Mouse (Mus musculus): ENCODE results near the gene Pde6g. TPM values are rescaled to one million over a fixed set of nuclear protein-coding genes. Genes with fewer than 3 reads are reported as not detected.
A peak's percentile ranks its signal among the peaks of the same experiment; 100 is the strongest.

Pde6g gene
- total and polyA plus RNA-seq, 2 experiments from 2014 or later, result 0.18 to 0.33 TPM

GRCm38 (mm10) chr11:120472052-120472451, 18.8 kb upstream of the Pde6g start:
- Histone ChIP-seq H3K4me2 (ENCODE audit: low read depth) (no peak overlapping the region), H3K36me3 (ENCODE audit: insufficient read depth) (peaks cover 68% of the 10 kb centered on the region)

GRCm38 (mm10) chr11:120467736-120468092, 14.4 kb upstream of the Pde6g start:
- H3K27me3 ChIP-seq (ENCODE audit: insufficient read depth, low read length), result no peaks in the 10 kb centered on the region
- ATAC-seq (no peak), DNase-seq (no peak)
- H3K9me3 ChIP-seq (ENCODE audit: low read length), result no peaks in the 10 kb centered on the region
- H3K27ac ChIP-seq (ENCODE audit: low read depth, low read length), result peak overlapping the region; percentile 69
- peaks cover 50% of the 10 kb centered on the region for H3K36me3 ChIP-seq (ENCODE audit: insufficient read depth)
- peak overlapping the region; percentile 93 for H3K4me3 ChIP-seq (ENCODE audit: low read depth, low read length)
- H3K4me2 ChIP-seq (ENCODE audit: low read depth), result peak overlapping the region; percentile 86
- TF ChIP-seq CTCF (IDR thresholded peaks at IDR 0.05; ENCODE audit: low read depth), result no peak
- H3K4me1 ChIP-seq (ENCODE audit: insufficient read depth), result peaks cover 15% of the 10 kb centered on the region
- WGBS, result 2% methylated on average over 33 of the region's 33 CpGs
- peak overlapping the region; percentile 78 for H3K9ac ChIP-seq

More at GRCm38 (mm10) chr11:120472052-120472451, 18.8 kb upstream of the Pde6g start:
- DNase-seq, result no peak
- H3K27ac ChIP-seq (ENCODE audit: low read depth, low read length), result no peak overlapping the region
- H3K27me3 ChIP-seq (ENCODE audit: insufficient read depth, low read length), result no peaks in the 10 kb centered on the region
- 97% methylated on average over 6 of the region's 6 CpGs for WGBS
- no peak overlapping the region for H3K9ac ChIP-seq
- H3K4me3 ChIP-seq (ENCODE audit: low read depth, low read length), result no peak overlapping the region
- peaks cover 7% of the 10 kb centered on the region; the same call in 1 of the 2 replicates for H3K4me1 ChIP-seq (ENCODE audit: insufficient read depth)
- no peak for TF ChIP-seq CTCF (IDR thresholded peaks at IDR 0.05; ENCODE audit: low read depth)
- no peak for ATAC-seq
- no peaks in the 10 kb centered on the region for H3K9me3 ChIP-seq (ENCODE audit: low read length)

- peak within 1 kb of the TSS; percentile 86 for H3K4me2 ChIP-seq (ENCODE audit: low read depth)
- H3K27me3 ChIP-seq (ENCODE audit: insufficient read depth, low read length), result no peaks in the 10 kb centered on the region
- H3K4me3 ChIP-seq (ENCODE audit: low read depth, low read length), result peak within 1 kb of the TSS; percentile 93
- peak within 1 kb of the TSS; percentile 80 for H3K9ac ChIP-seq
- H3K36me3 ChIP-seq (ENCODE audit: insufficient read depth), result peaks cover 50% of the 10 kb centered on the region
- H3K27ac ChIP-seq (ENCODE audit: low read depth, low read length), result peak within 1 kb of the TSS; percentile 92
- H3K9me3 ChIP-seq (ENCODE audit: low read length), result no peaks in the 10 kb centered on the region
- 0 out of 2 replicates have a peak, but pooled peaks have one; percentile 1 for TF ChIP-seq CTCF (IDR thresholded peaks at IDR 0.05; ENCODE audit: low read depth)
- WGBS, result 1% methylated on average over 54 of the region's 54 CpGs
- ATAC-seq (peak; percentile 100), DNase-seq (peak; percentile 99)
- H3K4me1 ChIP-seq (ENCODE audit: insufficient read depth), result peaks cover 15% of the 10 kb centered on the region
Measured at GRCm38 (mm10) chr11:120467051-120467735, 13.9 kb upstream of the Pde6g start, which contains the start of gene Arl16. Gene Arl16, minus strand, starts transcription at chr11:120467607.

GRCm38 (mm10) chr11:120465521-120465920, 12.2 kb upstream of the Pde6g start:
- H3K4me2 ChIP-seq (ENCODE audit: low read depth), result no peak overlapping the region
- H3K4me1 ChIP-seq (ENCODE audit: insufficient read depth), result peaks cover 15% of the 10 kb centered on the region
- H3K27me3 ChIP-seq (ENCODE audit: insufficient read depth, low read length), result no peaks in the 10 kb centered on the region
- H3K9ac ChIP-seq, result no peak overlapping the region
- no peak overlapping the region for H3K27ac ChIP-seq (ENCODE audit: low read depth, low read length)
- peaks cover 49% of the 10 kb centered on the region for H3K36me3 ChIP-seq (ENCODE audit: insufficient read depth)
- no peak for ATAC-seq
- no peak overlapping the region for H3K4me3 ChIP-seq (ENCODE audit: low read depth, low read length)
- TF ChIP-seq CTCF (IDR thresholded peaks at IDR 0.05; ENCODE audit: low read depth), result no peak
- 95% methylated on average over 4 of the region's 4 CpGs for WGBS
- no peaks in the 10 kb centered on the region for H3K9me3 ChIP-seq (ENCODE audit: low read length)
- no peak for DNase-seq

GRCm38 (mm10) chr11:120464365-120464764, 11.1 kb upstream of the Pde6g start:
- DNase-seq (no peak), ATAC-seq (no peak)
- WGBS, result 87% methylated on average over 5 of the region's 5 CpGs
- Histone ChIP-seq H3K9me3 (ENCODE audit: low read length) (no peaks in the 10 kb centered on the region), H3K27me3 (ENCODE audit: insufficient read depth, low read length) (no peaks in the 10 kb centered on the region), H3K4me1 (ENCODE audit: insufficient read depth) (peaks cover 15% of the 10 kb centered on the region), H3K36me3 (ENCODE audit: insufficient read depth) (peaks cover 42% of the 10 kb centered on the region), H3K9ac (no peak overlapping the region), H3K4me3 (ENCODE audit: low read depth, low read length) (no peak overlapping the region), H3K27ac (ENCODE audit: low read depth, low read length) (no peak overlapping the region), H3K4me2 (ENCODE audit: low read depth) (no peak overlapping the region)
- no peak for TF ChIP-seq CTCF (IDR thresholded peaks at IDR 0.05; ENCODE audit: low read depth)

GRCm38 (mm10) chr11:120463536-120463935, 10.2 kb upstream of the Pde6g start:
- H3K27me3 ChIP-seq (ENCODE audit: insufficient read depth, low read length), result no peaks in the 10 kb centered on the region

GRCm38 (mm10) chr11:120458847-120459597, 5.7 kb upstream of the Pde6g start:
- 75% methylated on average over 6 of the region's 6 CpGs for WGBS
- no peak for DNase-seq
- H3K9me3 ChIP-seq (ENCODE audit: low read length), result no peaks in the 10 kb centered on the region
- no peak for ATAC-seq
- H3K4me2 ChIP-seq (ENCODE audit: low read depth), result peak overlapping the region; percentile 93
- peak overlapping the region; percentile 87 for H3K4me3 ChIP-seq (ENCODE audit: low read depth, low read length)
- no peak overlapping the region for H3K27ac ChIP-seq (ENCODE audit: low read depth, low read length)
- peaks cover 8% of the 10 kb centered on the region; the same call in 1 of the 2 replicates for H3K4me1 ChIP-seq (ENCODE audit: insufficient read depth)
- no peaks in the 10 kb centered on the region for H3K27me3 ChIP-seq (ENCODE audit: insufficient read depth, low read length)
- H3K36me3 ChIP-seq (ENCODE audit: insufficient read depth), result peaks cover 29% of the 10 kb centered on the region
- TF ChIP-seq CTCF (IDR thresholded peaks at IDR 0.05; ENCODE audit: low read depth), result peak; percentile 21; the same call in 1 of the 2 replicates
- H3K9ac ChIP-seq, result peak overlapping the region; percentile 96

More at GRCm38 (mm10) chr11:120463536-120463935, 10.2 kb upstream of the Pde6g start:
- no peaks in the 10 kb centered on the region for H3K9me3 ChIP-seq (ENCODE audit: low read length)
- 87% methylated on average over 2 of the region's 2 CpGs for WGBS
- no peak overlapping the region for H3K27ac ChIP-seq (ENCODE audit: low read depth, low read length)
- H3K4me2 ChIP-seq (ENCODE audit: low read depth), result no peak overlapping the region
- no peak overlapping the region for H3K9ac ChIP-seq
- DNase-seq (no peak), ATAC-seq (no peak)
- peaks cover 42% of the 10 kb centered on the region for H3K36me3 ChIP-seq (ENCODE audit: insufficient read depth)
- no peak overlapping the region for H3K4me3 ChIP-seq (ENCODE audit: low read depth, low read length)
- peaks cover 18% of the 10 kb centered on the region for H3K4me1 ChIP-seq (ENCODE audit: insufficient read depth)
- TF ChIP-seq CTCF (IDR thresholded peaks at IDR 0.05; ENCODE audit: low read depth), result no peak
